Mouse (Mus musculus) forebrain, postnatal 0 days (tissue): ENCODE measurements at regions not wholly inside any gene's neighbourhood (a gene's known extent, or its start where the extent isn't known, plus 50 kb on each side); places are given as distances from the start of the nearest gene placed in this dataset.

Experiments used
- ATAC-seq: fragments of 200-750 bp; cut with Nextera tagmentation; 2 replicates; pipeline ENCODE4 v1.8.0; 2017; ENCODE audit warnings: mild to moderate bottlenecking, moderate library complexity
- DNase-seq: peaks from one replicate; pipeline ENCODE4 v3.0.0-alpha.2; 2015
- H3K27ac ChIP-seq: fragments of 300-500 bp; sonication (generic); 2 replicates; pipeline ENCODE4 v1.5.1; 2014; ENCODE audit warnings: low read depth, mild to moderate bottlenecking, antibody characterized with exemption, low read length, moderate library complexity, mixed read lengths
- H3K27me3 ChIP-seq: fragments of 300-500 bp; sonication (generic); 2 replicates; pipeline ENCODE4 v1.6.1; 2014; ENCODE audit warnings: mild to moderate bottlenecking, low read length, mixed read lengths; ENCODE audit not compliant: insufficient read depth
- H3K36me3 ChIP-seq: fragments of 300-500 bp; sonication (generic); 2 replicates; pipeline ENCODE4 v1.6.1; 2014; ENCODE audit warnings: mild to moderate bottlenecking, moderate library complexity; ENCODE audit not compliant: insufficient read depth
- H3K4me1 ChIP-seq: fragments of 300-500 bp; sonication (generic); 2 replicates; pipeline ENCODE4 v1.6.1; 2014; ENCODE audit warnings: antibody characterized with exemption; ENCODE audit not compliant: insufficient read depth
- H3K4me2 ChIP-seq: fragments of 300-500 bp; sonication (generic); 2 replicates; pipeline ENCODE4 v1.6.1; 2014; ENCODE audit warnings: low read depth, mild to moderate bottlenecking, moderate library complexity
- H3K4me3 ChIP-seq: fragments of 300-500 bp; sonication (generic); 2 replicates; pipeline ENCODE4 v1.5.1; 2014; ENCODE audit warnings: low read depth, low read length, mixed read lengths
- H3K9ac ChIP-seq: fragments of 300-500 bp; sonication (generic); 2 replicates; pipeline ENCODE4 v1.6.1; 2014; ENCODE audit warnings: mild to moderate bottlenecking
- H3K9me3 ChIP-seq: fragments of 300-500 bp; sonication (generic); 2 replicates; pipeline ENCODE4 v1.6.1; 2016; ENCODE audit warnings: low read length
- CTCF ChIP-seq: sonication (generic); IDR thresholded peaks from 2 replicates; pipeline ENCODE4 v1.5.1; 2016; ENCODE audit warnings: antibody characterized with exemption, control low read depth, low read depth
- WGBS: fragments of 180-500 bp; shearing (Covaris S2); extraction: QIAGEN DNeasy Blood & Tissue Kit; methylation state at CpG from one replicate; pipeline ENCODE4 v1.1.7; 2014; 5-methylcytosine and 5-hydroxymethylcytosine counted together

GRCm38 (mm10) chr4:28424341-28424740 is 388.6 kb upstream of the Epha7 start:
- Histone ChIP-seq H3K4me2 (no peak overlapping the region), H3K4me3 (no peak overlapping the region), H3K36me3 (no peaks in the 10 kb centered on the region), H3K27ac (no peak overlapping the region), H3K4me1 (no peaks in the 10 kb centered on the region), H3K9me3 (no peaks in the 10 kb centered on the region), H3K9ac (no peak overlapping the region), H3K27me3 (no peaks in the 10 kb centered on the region)
- no peak for ATAC-seq
- no peak for TF ChIP-seq CTCF
- no peak for DNase-seq
- 71% methylated on average over 1 of the region's 1 CpGs for WGBS

GRCm38 (mm10) chr4:28440161-28440560 is 372.8 kb upstream of the Epha7 start:
- TF ChIP-seq CTCF, result no peak
- Histone ChIP-seq H3K36me3 (no peaks in the 10 kb centered on the region), H3K9me3 (no peaks in the 10 kb centered on the region), H3K27ac (no peak overlapping the region), H3K27me3 (no peaks in the 10 kb centered on the region), H3K4me3 (no peak overlapping the region), H3K4me2 (no peak overlapping the region), H3K4me1 (no peaks in the 10 kb centered on the region), H3K9ac (no peak overlapping the region)
- ATAC-seq (no peak), DNase-seq (no peak)
- WGBS, result 74% methylated on average over 1 of the region's 1 CpGs

GRCm38 (mm10) chr4:28453111-28453510 is 359.8 kb upstream of the Epha7 start:
- ATAC-seq (no peak), DNase-seq (no peak)
- no peak for TF ChIP-seq CTCF
- no peaks in the 10 kb centered on the region for H3K27me3 ChIP-seq
- H3K9me3 ChIP-seq, result no peaks in the 10 kb centered on the region
- H3K4me1 ChIP-seq, result no peaks in the 10 kb centered on the region
- 90% methylated on average over 1 of the region's 1 CpGs for WGBS
- H3K4me2 ChIP-seq, result no peak overlapping the region
- no peak overlapping the region for H3K4me3 ChIP-seq
- H3K27ac ChIP-seq, result no peak overlapping the region
- H3K36me3 ChIP-seq, result no peaks in the 10 kb centered on the region
- H3K9ac ChIP-seq, result no peak overlapping the region

- no peak for ATAC-seq
- TF ChIP-seq CTCF, result peak; percentile 35; the same call in 1 of the 2 replicates
- H3K4me1 ChIP-seq, result no peaks in the 10 kb centered on the region
- no peak overlapping the region for H3K9ac ChIP-seq
- no peak overlapping the region for H3K27ac ChIP-seq
- WGBS, result 49% methylated on average over 2 of the region's 2 CpGs
- H3K36me3 ChIP-seq, result no peaks in the 10 kb centered on the region
- no peak overlapping the region for H3K4me3 ChIP-seq
- DNase-seq, result peak; percentile 3
- H3K9me3 ChIP-seq, result no peaks in the 10 kb centered on the region
- H3K4me2 ChIP-seq, result no peak overlapping the region
- no peaks in the 10 kb centered on the region for H3K27me3 ChIP-seq
Observed at GRCm38 (mm10) chr4:28456312-28456711, 356.6 kb upstream of the Epha7 start.
